Mouse (Mus musculus): Measurements from ENCODE around the gene Kif3a.

DNA sequence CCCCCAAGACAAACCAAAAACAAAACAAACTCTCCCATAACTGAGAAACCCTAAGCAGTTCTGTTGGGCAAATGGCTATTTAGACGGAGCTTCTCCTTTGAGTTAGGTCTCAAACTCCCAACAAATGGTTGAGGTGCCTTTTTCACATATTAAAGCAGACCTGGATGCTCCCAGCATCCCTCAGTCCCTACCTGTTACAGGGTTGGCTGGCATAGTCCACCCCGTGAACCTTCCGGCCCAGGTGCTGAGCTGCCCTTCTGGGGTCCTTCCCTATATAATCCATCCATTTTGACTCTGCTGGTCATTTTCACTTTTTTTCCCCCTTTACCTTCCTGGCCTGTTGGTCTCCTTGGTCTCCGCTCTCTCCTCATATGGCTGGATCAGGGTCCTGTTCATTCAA, 533 bp upstream of the Kif3a start:
- TF ChIP-seq CTCF (IDR thresholded peaks at IDR 0.05; ENCODE audit: borderline replicate concordance, insufficient read depth, low read depth, low read length) (no peak), POLR2A (IDR thresholded peaks at IDR 0.05; ENCODE audit: borderline replicate concordance, insufficient read depth, low read length) (no peak)

Data from cerebellum, adult 2 months (tissue).